In the genomic region with DNA sequence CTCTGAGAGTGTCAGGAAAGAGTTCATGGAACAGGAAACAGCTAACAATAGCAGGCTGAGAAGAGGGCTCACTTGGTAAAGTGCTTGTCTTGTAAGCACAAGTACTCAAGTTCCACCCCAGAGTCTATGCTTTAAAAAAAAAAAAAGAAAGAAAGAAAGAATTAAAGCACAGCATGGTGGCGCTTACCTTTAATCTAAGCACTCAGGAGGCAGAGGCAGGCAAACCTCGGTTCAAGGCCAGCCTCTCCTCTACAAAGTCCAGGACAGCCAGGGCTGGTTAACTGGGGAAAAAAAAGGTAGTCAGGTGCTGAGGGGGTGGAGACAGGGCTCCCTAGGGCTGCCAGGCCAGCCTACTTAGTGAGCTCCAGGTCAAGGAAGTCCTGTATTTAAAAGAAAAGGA, we compare ENCODE assay signal across 24 mouse cellular contexts.
"Had no signal": no experiment of that assay in that cellular context is flagged by ENCODE, and none has a peak within 500 bp of the region (broad histone marks: within the 10 kb centered on the region; RNA-seq: fewer than 3 reads in every experiment).

No protein-coding gene starts in this region.

- H3K9ac ChIP-seq: heart, embryonic 12.5 days; hindbrain, embryonic 13.5 days; hindbrain, embryonic 15.5 days; kidney, embryonic 15.5 days; limb, embryonic 13.5 days; limb, embryonic 15.5 days; liver, embryonic 12.5 days; liver, embryonic 14.5 days had no signal

- ATAC-seq: hindbrain, postnatal 0 days; intestine, embryonic 16.5 days; liver, embryonic 12.5 days had no signal

- H3K27me3 ChIP-seq: heart, embryonic 12.5 days; hindbrain, embryonic 13.5 days; hindbrain, embryonic 15.5 days; kidney, embryonic 15.5 days; limb, embryonic 13.5 days; limb, embryonic 15.5 days had no signal

- H3K27ac ChIP-seq: heart, embryonic 10.5 days; hindbrain, embryonic 13.5 days; hindbrain, embryonic 15.5 days; hindbrain, postnatal 0 days; kidney, embryonic 15.5 days; layer of hippocampus, adult 2 months; limb, embryonic 13.5 days; limb, embryonic 15.5 days; liver, embryonic 12.5 days; liver, embryonic 14.5 days had no signal

- DNase-seq: gastrocnemius, postnatal 14 days; gastrocnemius, postnatal 36 days; heart, adult 18-20 months; heart, postnatal 10 days; heart, postnatal 36 days; kidney, adult 11 months; kidney, adult 2 months; kidney, adult 9 months; kidney, postnatal 10 days; kidney, postnatal 25 days; kidney, postnatal 4 days; left cerebral cortex, postnatal 4 days had no signal

- H3K36me3 ChIP-seq: heart, embryonic 10.5 days; heart, embryonic 12.5 days; hindbrain, embryonic 13.5 days; hindbrain, embryonic 15.5 days; kidney, embryonic 15.5 days; limb, embryonic 13.5 days; limb, embryonic 15.5 days; liver, embryonic 12.5 days had no signal

- H3K4me1 ChIP-seq: heart, embryonic 10.5 days; heart, embryonic 12.5 days; hindbrain, embryonic 13.5 days; hindbrain, embryonic 15.5 days; kidney, embryonic 15.5 days; limb, embryonic 13.5 days; limb, embryonic 15.5 days; liver, embryonic 12.5 days had no signal

- H3K9me3 ChIP-seq: heart, embryonic 10.5 days; heart, embryonic 12.5 days; hindbrain, embryonic 13.5 days; hindbrain, embryonic 15.5 days; kidney, embryonic 15.5 days; limb, embryonic 13.5 days; limb, embryonic 15.5 days; liver, embryonic 12.5 days had no signal

- H3K4me3 ChIP-seq: heart, embryonic 10.5 days; heart, embryonic 12.5 days; hindbrain, embryonic 13.5 days; hindbrain, embryonic 15.5 days; kidney, embryonic 15.5 days; layer of hippocampus, adult 2 months; limb, embryonic 13.5 days; limb, embryonic 15.5 days; liver, embryonic 12.5 days had no signal

- H3K4me2 ChIP-seq: heart, embryonic 12.5 days; hindbrain, embryonic 13.5 days; hindbrain, embryonic 15.5 days; kidney, embryonic 15.5 days; limb, embryonic 13.5 days; limb, embryonic 15.5 days; liver, embryonic 12.5 days had no signal
